Mouse (Mus musculus) hindbrain, embryonic 12.5 days (tissue): ENCODE results near the gene Slc26a11. TPM values are rescaled to one million over a fixed set of nuclear protein-coding genes. Genes with fewer than 3 reads are reported as not detected.
A peak's percentile ranks its signal among the peaks of the same experiment; 100 is the strongest.

ENCODE experiments used
- ATAC-seq: fragments of 200-750 bp; cut with Nextera tagmentation; 2 replicates; pipeline ENCODE4 v1.8.0; 2017; ENCODE audit warnings: moderate TSS enrichment; ENCODE audit not compliant: low FRiP score
- H3K27ac ChIP-seq: fragments of 300-500 bp; sonication (generic); 2 replicates; pipeline ENCODE4 v1.5.1; 2016; ENCODE audit warnings: mild to moderate bottlenecking
- H3K27me3 ChIP-seq: fragments of 300-500 bp; sonication (generic); 2 replicates; pipeline ENCODE4 v1.6.1; 2016; ENCODE audit warnings: mild to moderate bottlenecking
- H3K36me3 ChIP-seq: fragments of 300-500 bp; sonication (generic); 2 replicates; pipeline ENCODE4 v1.6.1; 2016; ENCODE audit warnings: mild to moderate bottlenecking
- H3K4me1 ChIP-seq: fragments of 300-500 bp; sonication (generic); 2 replicates; pipeline ENCODE4 v1.6.1; 2016
- H3K4me2 ChIP-seq: fragments of 300-500 bp; sonication (generic); replicated peaks from 2 replicates; pipeline ENCODE4 v1.6.1; 2016; ENCODE audit warnings: mild to moderate bottlenecking
- H3K4me3 ChIP-seq: fragments of 300-500 bp; sonication (generic); 2 replicates; pipeline ENCODE4 v1.5.1; 2016; ENCODE audit warnings: mild to moderate bottlenecking
- H3K9ac ChIP-seq: fragments of 300-500 bp; sonication (generic); 2 replicates; pipeline ENCODE4 v1.6.1; 2016; ENCODE audit warnings: mild to moderate bottlenecking, moderate library complexity
- H3K9me3 ChIP-seq: fragments of 300-500 bp; sonication (generic); replicated peaks from 2 replicates; pipeline ENCODE4 v1.6.1; 2016; ENCODE audit warnings: mild to moderate bottlenecking
- WGBS: fragments of 180-500 bp; shearing (Covaris S2); methylation state at CpG from one replicate; pipeline ENCODE4 v1.1.7; 2016; 5-methylcytosine and 5-hydroxymethylcytosine counted together
- polyA plus RNA-seq: library from polyadenylated mRNA; unstranded; fragments of >200 nt; fragmentation: Nextera tagmentation; extraction: Ambion mirVana; gene quantifications from 2 replicates; pipeline ENCODE4 v1.2.1, GENCODE M21; 2016

Slc26a11 gene
- 5.3 and 6.0 TPM in 2 replicates for polyA plus RNA-seq

- peak; percentile 92 for ATAC-seq
- Histone ChIP-seq H3K4me3 (peak within 1 kb of the TSS; percentile 65), H3K4me2 (peak within 1 kb of the TSS; percentile 95), H3K27me3 (no peaks in the 10 kb centered on the region), H3K9me3 (no peaks in the 10 kb centered on the region), H3K9ac (peak within 1 kb of the TSS; percentile 80), H3K36me3 (peaks cover 4% of the 10 kb centered on the region; the same call in 1 of the 2 replicates), H3K4me1 (peaks cover 15% of the 10 kb centered on the region), H3K27ac (peak within 1 kb of the TSS; percentile 49; the same call in 1 of the 2 replicates)
- WGBS = 3% methylated on average over 40 of the region's 40 CpGs
These were observed at the start of gene Slc26a11, which contains the start of gene Sgsh for GRCm38 (mm10) chr11:119355443-119356385. Gene Slc26a11 (plus strand): TSS chr11:119355557. Gene Sgsh (minus strand): TSS chr11:119355536.

- H3K4me1 ChIP-seq = no peaks in the 10 kb centered on the region; the same call in 1 of the 2 replicates
- no peak overlapping the region for H3K27ac ChIP-seq
- no peak overlapping the region for H3K4me3 ChIP-seq
- ATAC-seq = no peak
- no peaks in the 10 kb centered on the region for H3K36me3 ChIP-seq
- no peak overlapping the region for H3K4me2 ChIP-seq
- no peaks in the 10 kb centered on the region for H3K9me3 ChIP-seq
- H3K9ac ChIP-seq = no peak overlapping the region
- 67% methylated on average over 13 of the region's 13 CpGs for WGBS
- H3K27me3 ChIP-seq = peaks cover 23% of the 10 kb centered on the region
These were observed 48.3 kb upstream of the Slc26a11 start for GRCm38 (mm10) chr11:119306762-119307657.

GRCm38 (mm10) chr11:119307658-119307867, 47.8 kb upstream of the Slc26a11 start, which contains the start of gene Card14:
Gene Card14 (plus strand): TSS chr11:119307768.
- H3K27me3 ChIP-seq = peaks cover 23% of the 10 kb centered on the region
- H3K4me1 ChIP-seq = no peaks in the 10 kb centered on the region; the same call in 1 of the 2 replicates
- H3K9me3 ChIP-seq = no peaks in the 10 kb centered on the region
- WGBS = 45% methylated on average over 1 of the region's 1 CpGs
- H3K36me3 ChIP-seq = no peaks in the 10 kb centered on the region
- H3K4me2 ChIP-seq = no peak within 1 kb of the TSS
- H3K9ac ChIP-seq = no peak within 1 kb of the TSS
- H3K4me3 ChIP-seq = no peak within 1 kb of the TSS
- H3K27ac ChIP-seq = no peak within 1 kb of the TSS
- ATAC-seq = no peak

DNA sequence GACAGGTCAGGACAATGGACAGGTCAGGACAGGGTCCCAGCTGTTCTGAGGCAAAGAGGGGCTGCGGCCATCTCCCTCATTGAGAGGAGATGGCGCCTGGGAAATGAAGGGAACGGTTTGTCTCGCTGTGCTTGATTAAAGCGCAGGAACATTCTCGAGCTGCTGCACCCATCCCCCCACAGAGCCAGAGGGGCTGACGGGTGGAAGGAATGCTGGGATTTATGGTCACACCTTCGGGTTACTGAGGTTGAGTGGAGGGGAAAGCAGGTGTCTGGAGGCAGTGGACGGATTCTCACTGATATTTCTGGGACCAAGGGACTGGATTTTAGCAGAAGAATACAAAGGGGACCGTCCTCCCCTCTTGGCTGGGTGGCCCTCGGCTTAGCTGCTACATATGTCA, 47.4 kb upstream of the Slc26a11 start:
- WGBS = 37% methylated on average over 11 of the region's 11 CpGs

GRCm38 (mm10) chr11:119310621-119311020, 44.7 kb upstream of the Slc26a11 start:
- no peak overlapping the region for H3K4me3 ChIP-seq
- no peaks in the 10 kb centered on the region; the same call in 1 of the 2 replicates for H3K4me1 ChIP-seq
- H3K27me3 ChIP-seq = peaks cover 8% of the 10 kb centered on the region
- H3K9me3 ChIP-seq = no peaks in the 10 kb centered on the region
- ATAC-seq = no peak
- no peak overlapping the region for H3K9ac ChIP-seq
- 18% methylated on average over 10 of the region's 10 CpGs for WGBS
- H3K4me2 ChIP-seq = no peak overlapping the region
- no peaks in the 10 kb centered on the region for H3K36me3 ChIP-seq
- no peak overlapping the region for H3K27ac ChIP-seq

More for the DNA sequence above, 47.4 kb upstream of the Slc26a11 start:
- no peak overlapping the region for H3K4me2 ChIP-seq
- no peak overlapping the region for H3K4me3 ChIP-seq
- H3K4me1 ChIP-seq = no peaks in the 10 kb centered on the region; the same call in 1 of the 2 replicates
- H3K27ac ChIP-seq = no peak overlapping the region
- no peak overlapping the region for H3K9ac ChIP-seq
- no peak for ATAC-seq
- no peaks in the 10 kb centered on the region for H3K36me3 ChIP-seq
- peaks cover 23% of the 10 kb centered on the region for H3K27me3 ChIP-seq
- no peaks in the 10 kb centered on the region for H3K9me3 ChIP-seq

DNA sequence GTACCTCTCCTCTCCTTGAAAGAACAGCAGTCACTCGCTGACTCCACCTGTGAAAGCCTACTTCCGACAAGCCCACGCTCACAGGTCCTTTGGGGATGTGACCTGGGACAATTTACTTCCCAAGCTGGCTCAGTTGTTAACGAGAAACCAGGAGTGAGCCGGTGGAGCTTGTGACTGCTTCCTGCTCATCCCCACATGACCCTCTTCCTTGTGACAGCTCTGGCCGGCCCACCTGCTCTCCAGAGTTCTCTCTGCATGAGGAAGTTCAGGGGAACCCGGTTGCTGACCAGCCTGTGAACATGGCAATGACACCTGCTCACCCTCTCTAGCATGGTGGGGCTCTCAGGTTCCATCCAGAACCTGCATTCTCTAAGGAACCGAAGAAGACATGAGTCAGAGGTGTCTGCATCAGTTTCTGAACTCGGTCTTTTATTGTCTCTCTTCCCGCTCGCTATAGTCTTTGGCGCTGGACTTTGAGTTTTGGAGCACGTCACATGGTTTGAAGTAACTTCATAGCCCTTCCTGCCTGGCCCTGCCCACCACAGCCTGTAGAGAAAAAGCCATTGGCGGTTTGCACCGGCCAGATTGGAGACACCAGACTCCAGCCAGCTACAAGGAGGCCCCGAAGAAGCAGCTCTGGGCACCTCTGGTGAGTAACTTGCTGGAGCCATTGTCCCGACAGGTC, 41.0 kb upstream of the Slc26a11 start:
- Histone ChIP-seq H3K36me3 (no peaks in the 10 kb centered on the region), H3K27ac (no peak overlapping the region), H3K4me2 (no peak overlapping the region), H3K4me1 (no peaks in the 10 kb centered on the region), H3K9me3 (no peaks in the 10 kb centered on the region), H3K4me3 (no peak overlapping the region), H3K9ac (no peak overlapping the region), H3K27me3 (peaks cover 8% of the 10 kb centered on the region)
- WGBS = 86% methylated on average over 17 of the region's 17 CpGs
- no peak for ATAC-seq

DNA sequence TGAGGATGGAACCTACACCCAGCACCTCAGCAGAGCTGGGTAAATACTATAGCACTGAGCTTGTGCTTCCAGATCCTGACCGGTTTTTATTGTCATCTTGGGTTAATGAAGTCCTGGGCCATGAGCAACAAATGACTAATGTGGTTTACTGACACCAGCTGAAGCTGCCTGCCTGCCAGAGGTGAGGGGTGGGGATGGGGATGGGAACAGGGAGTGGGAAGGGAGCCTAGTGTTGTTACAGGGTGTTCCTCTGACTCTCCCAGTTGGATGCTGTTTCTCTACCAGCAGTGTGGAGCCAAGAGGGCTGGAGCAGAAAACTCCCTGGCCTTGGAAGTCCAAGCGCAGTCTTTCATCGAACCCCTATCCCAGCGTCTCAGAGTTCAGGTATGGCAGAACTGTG, 38.6 kb upstream of the Slc26a11 start:
- Histone ChIP-seq H3K4me2 (no peak overlapping the region), H3K9me3 (no peaks in the 10 kb centered on the region), H3K27me3 (no peaks in the 10 kb centered on the region), H3K27ac (no peak overlapping the region), H3K9ac (no peak overlapping the region), H3K4me1 (no peaks in the 10 kb centered on the region), H3K36me3 (no peaks in the 10 kb centered on the region), H3K4me3 (no peak overlapping the region)
- no peak for ATAC-seq
- 94% methylated on average over 4 of the region's 4 CpGs for WGBS

DNA sequence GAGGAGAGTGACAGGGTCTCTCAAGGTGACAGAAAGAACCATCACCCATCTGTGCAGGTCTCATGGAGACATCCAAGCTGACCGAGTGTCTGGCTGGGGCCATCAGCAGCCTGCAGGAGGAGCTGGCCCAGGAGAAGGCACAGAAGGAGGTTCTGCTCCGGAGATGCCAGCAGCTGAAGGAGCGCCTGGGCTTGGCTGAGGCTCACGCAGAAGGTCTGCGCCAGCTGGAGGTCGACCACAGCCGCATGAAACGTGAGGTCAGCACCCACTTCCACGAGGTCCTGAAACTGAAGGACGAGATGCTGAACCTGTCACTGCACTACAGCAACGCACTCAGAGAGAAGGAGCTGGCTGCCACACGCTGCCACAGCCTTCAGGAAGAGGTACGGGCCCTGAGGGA, 32.8 kb upstream of the Slc26a11 start:
- Histone ChIP-seq H3K9me3 (no peaks in the 10 kb centered on the region), H3K4me1 (no peaks in the 10 kb centered on the region), H3K4me2 (no peak overlapping the region), H3K4me3 (no peak overlapping the region), H3K27me3 (no peaks in the 10 kb centered on the region), H3K27ac (no peak overlapping the region), H3K36me3 (no peaks in the 10 kb centered on the region), H3K9ac (no peak overlapping the region)
- 81% methylated on average over 13 of the region's 13 CpGs for WGBS
- ATAC-seq = no peak

DNA sequence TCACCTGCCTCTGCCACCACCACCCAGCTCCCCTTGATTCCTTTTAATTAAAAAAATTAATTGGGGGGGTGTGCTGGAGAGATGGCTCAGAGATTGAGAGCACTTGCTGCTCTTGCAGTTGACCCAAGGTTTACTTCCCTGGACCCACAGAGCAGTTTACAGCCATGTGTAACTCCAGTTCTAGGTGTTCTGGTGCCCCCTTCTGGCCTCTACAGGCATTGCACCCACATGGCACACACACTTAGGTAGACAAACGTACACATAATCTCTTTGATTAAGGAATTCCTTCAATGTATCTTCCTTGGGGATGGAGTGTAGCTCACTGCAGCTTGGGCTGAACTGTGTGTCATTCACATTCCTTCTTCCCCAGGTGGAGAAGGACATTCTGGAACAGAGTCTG, 30.3 kb upstream of the Slc26a11 start:
- ATAC-seq = no peak
- no peak overlapping the region for H3K4me2 ChIP-seq
- H3K9me3 ChIP-seq = no peaks in the 10 kb centered on the region
- no peaks in the 10 kb centered on the region for H3K4me1 ChIP-seq
- no peak overlapping the region for H3K4me3 ChIP-seq
- 69% methylated on average over 1 of the region's 1 CpGs for WGBS
- no peak overlapping the region for H3K27ac ChIP-seq
- no peaks in the 10 kb centered on the region for H3K36me3 ChIP-seq
- H3K27me3 ChIP-seq = no peaks in the 10 kb centered on the region
- no peak overlapping the region for H3K9ac ChIP-seq

GRCm38 (mm10) chr11:119330592-119330991, 24.8 kb upstream of the Slc26a11 start:
- no peak overlapping the region for H3K4me2 ChIP-seq
- no peaks in the 10 kb centered on the region for H3K36me3 ChIP-seq
- no peaks in the 10 kb centered on the region; the same call in 1 of the 2 replicates for H3K27me3 ChIP-seq
- H3K4me1 ChIP-seq = no peaks in the 10 kb centered on the region
- WGBS = 63% methylated on average over 4 of the region's 4 CpGs
- no peaks in the 10 kb centered on the region for H3K9me3 ChIP-seq
- no peak overlapping the region for H3K4me3 ChIP-seq
- no peak for ATAC-seq
- no peak overlapping the region for H3K9ac ChIP-seq
- H3K27ac ChIP-seq = no peak overlapping the region

DNA sequence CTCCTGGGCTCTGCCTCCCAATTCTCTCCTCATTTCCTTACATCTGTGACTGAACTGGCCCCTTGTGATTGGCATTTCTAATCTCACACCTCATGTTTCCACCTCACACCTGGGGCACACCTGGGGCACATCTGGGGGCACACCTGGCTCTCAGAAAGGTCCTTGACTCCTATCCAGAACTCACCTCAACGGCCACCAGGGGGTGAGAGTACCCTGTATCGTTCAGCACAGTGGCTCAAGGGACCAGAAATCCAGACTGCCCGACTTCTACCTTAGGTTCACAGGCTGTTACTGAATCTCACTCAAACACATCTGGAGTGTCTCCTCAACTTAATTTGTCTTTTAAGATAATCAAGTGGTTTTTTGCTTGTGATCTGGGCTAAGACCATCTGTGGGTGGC, 23.4 kb upstream of the Slc26a11 start:
- Histone ChIP-seq H3K4me1 (no peaks in the 10 kb centered on the region), H3K36me3 (no peaks in the 10 kb centered on the region), H3K27ac (no peak overlapping the region), H3K27me3 (peaks cover 7% of the 10 kb centered on the region; the same call in 1 of the 2 replicates), H3K4me3 (no peak overlapping the region), H3K4me2 (no peak overlapping the region), H3K9me3 (no peaks in the 10 kb centered on the region), H3K9ac (no peak overlapping the region)
- 47% methylated on average over 3 of the region's 3 CpGs for WGBS
- ATAC-seq = no peak
